In genomic region chr10:59182306-59182705, GRCm38 (mm10) we compare ENCODE assay signal across 22 mouse cellular contexts. TPM values are rescaled to one million over a fixed set of nuclear protein-coding genes. Genes with fewer than 3 reads are reported as not detected.
DNase-seq lines count a peak whose midpoint lies in the region; ATAC-seq and TF ChIP-seq lines count a peak whose summit lies in the region.
"Had no signal": no experiment of that assay in that cellular context is flagged by ENCODE, and none has a peak within 500 bp of the region (broad histone marks: within the 10 kb centered on the region; RNA-seq: fewer than 3 reads in every experiment).

No protein-coding gene starts in this region.

- no peak overlapping the region for H3K4me2 ChIP-seq in kidney, embryonic 14.5 days (replicated peaks; ENCODE audit: low read depth, low read length)
- H3K4me2 ChIP-seq in kidney, embryonic 15.5 days, result no peak overlapping the region
- H3K4me2 ChIP-seq in lung, postnatal 0 days (replicated peaks; ENCODE audit: low read depth, low read length), result no peak overlapping the region
- H3K4me2 ChIP-seq: embryonic facial prominence, embryonic 12.5 days; embryonic facial prominence, embryonic 15.5 days; heart, embryonic 11.5 days; hindbrain, embryonic 12.5 days had no signal

- peak; percentile 62 for DNase-seq in kidney, adult 2 months
- peak; percentile 19 to 39 for DNase-seq in kidney, postnatal 36 days
- DNase-seq in lung, postnatal 10 days, result peak; percentile 6
- DNase-seq in lung, postnatal 0 days (ENCODE audit: low spot score), result no peak
- DNase-seq in adipocyte (ENCODE audit: low spot score), result peak; percentile 53
- DNase-seq: adrenal gland, postnatal 10 days; adrenal gland, postnatal 36 days; cerebellum, adult 18-20 months; cerebellum, adult 9-11 months; cerebellum, postnatal 25 days; forebrain, postnatal 0 days; gastrocnemius, adult 2 months; gastrocnemius, postnatal 14 days; heart, adult 11 months had no signal

- TF ChIP-seq POLR2A in kidney, adult 2 months (IDR thresholded peaks at IDR 0.05; ENCODE audit: low read depth, low read length), result no peak

- no peak overlapping the region for H3K4me3 ChIP-seq in kidney, adult 2 months (ENCODE audit: insufficient read depth, low read depth, low read length)
- H3K4me3 ChIP-seq in kidney, embryonic 14.5 days (ENCODE audit: low read length), result no peak overlapping the region
- no peak overlapping the region for H3K4me3 ChIP-seq in kidney, embryonic 15.5 days (replicated peaks)
- no peak overlapping the region for H3K4me3 ChIP-seq in lung, postnatal 0 days (ENCODE audit: low read depth, low read length)
- H3K4me3 ChIP-seq: embryonic facial prominence, embryonic 12.5 days; embryonic facial prominence, embryonic 15.5 days; gastrocnemius, adult 2 months; hindbrain, embryonic 12.5 days had no signal

- TF ChIP-seq CTCF in kidney, adult 2 months (conservative IDR thresholded peaks at IDR 0.05; ENCODE audit: insufficient read depth, insufficient read length, low read depth, low read length), result no peak
- no peak for TF ChIP-seq CTCF in lung, postnatal 0 days (IDR thresholded peaks at IDR 0.05)

- no peaks in the 10 kb centered on the region for H3K36me3 ChIP-seq in kidney, adult 2 months (ENCODE audit: control insufficient read depth, insufficient read depth, low read length)
- H3K36me3 ChIP-seq in kidney, embryonic 14.5 days (ENCODE audit: control insufficient read depth, insufficient read depth, low read length), result no peaks in the 10 kb centered on the region; the same call in 1 of the 2 replicates
- H3K36me3 ChIP-seq in kidney, embryonic 15.5 days, result peaks cover 6% of the 10 kb centered on the region
- no peaks in the 10 kb centered on the region for H3K36me3 ChIP-seq in lung, postnatal 0 days (ENCODE audit: insufficient read depth, low read length)
- H3K36me3 ChIP-seq: embryonic facial prominence, embryonic 12.5 days; embryonic facial prominence, embryonic 15.5 days; hindbrain, embryonic 12.5 days had no signal

- ATAC-seq in kidney, embryonic 14.5 days (ENCODE audit: low FRiP score, low TSS enrichment), result no peak
- no peak for ATAC-seq in kidney, embryonic 15.5 days (replicated peaks; ENCODE audit: low FRiP score)
- ATAC-seq in lung, postnatal 0 days, result no peak
- ATAC-seq: activated CD4-positive, CD25-positive, alpha-beta regulatory T cell, adult 4 months; forebrain, embryonic 14.5 days; forebrain, postnatal 0 days had no signal

- H3K9ac ChIP-seq in kidney, embryonic 14.5 days (ENCODE audit: low read depth, low read length), result no peak overlapping the region
- no peak overlapping the region for H3K9ac ChIP-seq in kidney, embryonic 15.5 days
- H3K9ac ChIP-seq in lung, postnatal 0 days (replicated peaks; ENCODE audit: low read depth), result no peak overlapping the region
- H3K9ac ChIP-seq: embryonic facial prominence, embryonic 12.5 days; embryonic facial prominence, embryonic 15.5 days; forebrain, postnatal 0 days; hindbrain, embryonic 12.5 days had no signal

- WGBS in kidney, adult 2 months, result 45% methylated on average over 3 of the region's 3 CpGs
- 65% methylated on average over 3 of the region's 3 CpGs for WGBS in kidney, embryonic 14.5 days
- WGBS in kidney, embryonic 15.5 days, result 59% methylated on average over 3 of the region's 3 CpGs
- 59% methylated on average over 3 of the region's 3 CpGs for WGBS in lung, postnatal 0 days

- H3K9me3 ChIP-seq in kidney, embryonic 14.5 days (ENCODE audit: control insufficient read depth, low read length), result no peaks in the 10 kb centered on the region
- H3K9me3 ChIP-seq in kidney, embryonic 15.5 days (replicated peaks), result no peaks in the 10 kb centered on the region
- H3K9me3 ChIP-seq in lung, postnatal 0 days (ENCODE audit: low read length), result no peaks in the 10 kb centered on the region
- H3K9me3 ChIP-seq: embryonic facial prominence, embryonic 12.5 days; embryonic facial prominence, embryonic 15.5 days; hindbrain, embryonic 12.5 days had no signal

- H3K27me3 ChIP-seq in kidney, adult 2 months (replicated peaks; ENCODE audit: control insufficient read depth, insufficient read depth, low read length), result no peaks in the 10 kb centered on the region
- no peaks in the 10 kb centered on the region for H3K27me3 ChIP-seq in kidney, embryonic 14.5 days (ENCODE audit: control insufficient read depth, insufficient read depth, low read length)
- no peaks in the 10 kb centered on the region for H3K27me3 ChIP-seq in kidney, embryonic 15.5 days
- no peaks in the 10 kb centered on the region for H3K27me3 ChIP-seq in lung, postnatal 0 days (replicated peaks; ENCODE audit: insufficient read depth, low read length)
- H3K27me3 ChIP-seq: embryonic facial prominence, embryonic 12.5 days; embryonic facial prominence, embryonic 15.5 days; hindbrain, embryonic 12.5 days had no signal

- peak overlapping the region; percentile 38 for H3K27ac ChIP-seq in kidney, adult 2 months (ENCODE audit: insufficient read depth, low read depth, low read length)
- H3K27ac ChIP-seq in kidney, embryonic 14.5 days (ENCODE audit: low read depth, low read length), result no peak overlapping the region
- H3K27ac ChIP-seq in kidney, embryonic 15.5 days, result no peak overlapping the region
- no peak overlapping the region for H3K27ac ChIP-seq in lung, postnatal 0 days (ENCODE audit: low read length)
- H3K27ac ChIP-seq: embryonic facial prominence, embryonic 12.5 days; embryonic facial prominence, embryonic 15.5 days; gastrocnemius, adult 2 months; hindbrain, embryonic 12.5 days had no signal

- no peak for TF ChIP-seq EP300 in lung, postnatal 0 days (IDR thresholded peaks at IDR 0.05)

- H3K4me1 ChIP-seq in kidney, adult 2 months (ENCODE audit: control insufficient read depth, insufficient read depth, low read length), result no peaks in the 10 kb centered on the region
- no peaks in the 10 kb centered on the region for H3K4me1 ChIP-seq in kidney, embryonic 14.5 days (ENCODE audit: control insufficient read depth, insufficient read depth, low read length)
- H3K4me1 ChIP-seq in kidney, embryonic 15.5 days, result no peaks in the 10 kb centered on the region
- no peaks in the 10 kb centered on the region for H3K4me1 ChIP-seq in lung, postnatal 0 days (ENCODE audit: insufficient read depth, low read depth, low read length)
- H3K4me1 ChIP-seq: embryonic facial prominence, embryonic 12.5 days; embryonic facial prominence, embryonic 15.5 days; hindbrain, embryonic 12.5 days had no signal

RNA-seq across cellular contexts. Expression of gene Sept10, which starts 39.3 kb away (rescaled TPM):
- 8.1 and 9.1 TPM in 2 replicates for polyA plus RNA-seq in kidney, adult 2 months (2012; rRNA removed)
- polyA plus RNA-seq in kidney, embryonic 14.5 days (2014; fragmentation: Nextera tagmentation; extraction: Ambion mirVana), result 54.4 and 55.8 TPM in 2 replicates
- polyA plus RNA-seq in kidney, embryonic 15.5 days (2015; fragmentation: Nextera tagmentation; extraction: Ambion mirVana), result 52.2 and 55.2 TPM in 2 replicates
- 42.2 and 45.2 TPM in 2 replicates for polyA plus RNA-seq in lung, postnatal 0 days (2015; fragmentation: Nextera tagmentation; extraction: Ambion mirVana)

RNA-seq across cellular contexts. Expression of gene Sowahc, which starts 39.4 kb away (rescaled TPM):
- polyA plus RNA-seq in kidney, adult 2 months (2012; rRNA removed), result 4.3 and 4.6 TPM in 2 replicates
- polyA plus RNA-seq in kidney, embryonic 14.5 days (2014; fragmentation: Nextera tagmentation; extraction: Ambion mirVana), result 6.3 and 9.5 TPM in 2 replicates
- 10.8 and 12.1 TPM in 2 replicates for polyA plus RNA-seq in kidney, embryonic 15.5 days (2015; fragmentation: Nextera tagmentation; extraction: Ambion mirVana)
- polyA plus RNA-seq in lung, postnatal 0 days (2015; fragmentation: Nextera tagmentation; extraction: Ambion mirVana), result 9.7 and 13.2 TPM in 2 replicates
